Mouse (Mus musculus) intestine, postnatal 0 days (tissue): Measurements from ENCODE around the gene Sh3bgr. TPM values are rescaled to one million over a fixed set of nuclear protein-coding genes. Genes with fewer than 3 reads are reported as not detected.

Source experiments
- ATAC-seq: fragments of 200-750 bp; cut with Nextera tagmentation; 2 replicates; pipeline ENCODE4 v1.8.0; 2017; ENCODE audit warnings: mild to moderate bottlenecking, moderate TSS enrichment, moderate library complexity
- H3K27ac ChIP-seq: fragments of 300-500 bp; sonication (generic); 2 replicates; pipeline ENCODE4 v1.5.1; 2014; ENCODE audit warnings: mild to moderate bottlenecking, low read depth, low read length, moderate library complexity
- H3K27me3 ChIP-seq: fragments of 300-500 bp; sonication (generic); replicated peaks from 2 replicates; pipeline ENCODE4 v1.6.1; 2014; ENCODE audit warnings: low read length, mixed read lengths; ENCODE audit not compliant: control insufficient read depth, insufficient read depth
- H3K36me3 ChIP-seq: fragments of 300-500 bp; sonication (generic); 2 replicates; pipeline ENCODE4 v1.6.1; 2014; ENCODE audit warnings: mild to moderate bottlenecking, moderate library complexity; ENCODE audit not compliant: control insufficient read depth, insufficient read depth
- H3K4me1 ChIP-seq: fragments of 300-500 bp; sonication (generic); replicated peaks from 2 replicates; pipeline ENCODE4 v1.6.1; 2014; ENCODE audit warnings: antibody characterized with exemption, low read length, mixed read lengths; ENCODE audit not compliant: control insufficient read depth, insufficient read depth
- H3K4me2 ChIP-seq: fragments of 300-500 bp; sonication (generic); replicated peaks from 2 replicates; pipeline ENCODE4 v1.6.1; 2014; ENCODE audit warnings: low read depth, mild to moderate bottlenecking, moderate library complexity
- H3K4me3 ChIP-seq: fragments of 300-500 bp; sonication (generic); 2 replicates; pipeline ENCODE4 v1.5.1; 2014; ENCODE audit warnings: low read depth, low read length
- H3K9ac ChIP-seq: fragments of 300-500 bp; sonication (generic); 2 replicates; pipeline ENCODE4 v1.6.1; 2014; ENCODE audit warnings: mild to moderate bottlenecking, low read depth, low read length
- H3K9me3 ChIP-seq: fragments of 300-500 bp; sonication (generic); 2 replicates; pipeline ENCODE4 v1.6.1; 2016; ENCODE audit warnings: mixed run types; ENCODE audit not compliant: control insufficient read depth
- CTCF ChIP-seq: sonication (generic); IDR thresholded peaks from 2 replicates; pipeline ENCODE4 v1.5.1; 2016; ENCODE audit warnings: low read depth, mild to moderate bottlenecking, control low read depth, antibody characterized with exemption, moderate library complexity
- WGBS: fragments of 180-500 bp; shearing (Covaris S2); extraction: QIAGEN DNeasy Blood & Tissue Kit; methylation state at CpG from one replicate; pipeline ENCODE4 v1.1.7; 2014; 5-methylcytosine and 5-hydroxymethylcytosine counted together
- polyA plus RNA-seq: library from polyadenylated mRNA; unstranded; fragments of >200 nt; fragmentation: Nextera tagmentation; extraction: Ambion mirVana; gene quantifications from 2 replicates; pipeline ENCODE4 v1.2.1, GENCODE M21; 2015

Sh3bgr gene
- polyA plus RNA-seq, 1 experiment from 2014 or later: 25.6 TPM

- 66% methylated on average over 12 of the region's 12 CpGs for WGBS
- no peaks in the 10 kb centered on the region for H3K27me3 ChIP-seq
- peak overlapping the region; percentile 59 for H3K4me3 ChIP-seq
- peak overlapping the region; percentile 100 for H3K4me2 ChIP-seq
- peak overlapping the region; percentile 81 for H3K9ac ChIP-seq
- TF ChIP-seq CTCF: no peak
- no peaks in the 10 kb centered on the region for H3K4me1 ChIP-seq
- 0 out of 2 replicates have a peak overlapping the region, but pooled peaks have one; percentile 64 for H3K27ac ChIP-seq
- H3K9me3 ChIP-seq: no peaks in the 10 kb centered on the region
- H3K36me3 ChIP-seq: peaks cover 2% of the 10 kb centered on the region; the same call in 1 of the 2 replicates
- ATAC-seq: no peak
Observed at GRCm38 (mm10) chr16:96158511-96159080, 41.7 kb upstream of the Sh3bgr start.

- H3K9ac ChIP-seq: peak overlapping the region; percentile 81
- 1% methylated on average over 67 of the region's 67 CpGs for WGBS
- peak overlapping the region; percentile 100 for H3K4me2 ChIP-seq
- peak; percentile 76 for ATAC-seq
- no peaks in the 10 kb centered on the region for H3K9me3 ChIP-seq
- no peaks in the 10 kb centered on the region; the same call in 1 of the 2 replicates for H3K36me3 ChIP-seq
- H3K4me1 ChIP-seq: no peaks in the 10 kb centered on the region
- no peaks in the 10 kb centered on the region for H3K27me3 ChIP-seq
- peak overlapping the region; percentile 64; the same call in 1 of the 2 replicates for H3K27ac ChIP-seq
- peak overlapping the region; percentile 59 for H3K4me3 ChIP-seq
- TF ChIP-seq CTCF: peak; percentile 70
Observed at GRCm38 (mm10) chr16:96159091-96159731, 41.0 kb upstream of the Sh3bgr start.

GRCm38 (mm10) chr16:96159794-96160346, 40.4 kb upstream of the Sh3bgr start:
- Histone ChIP-seq H3K27me3 (no peaks in the 10 kb centered on the region), H3K27ac (no peak overlapping the region), H3K4me2 (peak overlapping the region; percentile 100), H3K4me1 (no peaks in the 10 kb centered on the region), H3K4me3 (peak overlapping the region; percentile 59), H3K36me3 (no peaks in the 10 kb centered on the region), H3K9ac (peak overlapping the region; percentile 81), H3K9me3 (no peaks in the 10 kb centered on the region)
- no peak for ATAC-seq
- no peak for TF ChIP-seq CTCF
- 82% methylated on average over 20 of the region's 20 CpGs for WGBS

GRCm38 (mm10) chr16:96160927-96161326, 39.3 kb upstream of the Sh3bgr start:
- Histone ChIP-seq H3K4me3 (no peak overlapping the region), H3K27me3 (no peaks in the 10 kb centered on the region), H3K9ac (no peak overlapping the region), H3K36me3 (no peaks in the 10 kb centered on the region), H3K27ac (no peak overlapping the region), H3K4me2 (no peak overlapping the region), H3K4me1 (no peaks in the 10 kb centered on the region), H3K9me3 (no peaks in the 10 kb centered on the region)
- no peak for TF ChIP-seq CTCF
- no peak for ATAC-seq
- WGBS: 70% methylated on average over 1 of the region's 1 CpGs

GRCm38 (mm10) chr16:96161336-96161735, 38.9 kb upstream of the Sh3bgr start:
- 87% methylated on average over 4 of the region's 4 CpGs for WGBS
- Histone ChIP-seq H3K4me2 (no peak overlapping the region), H3K27ac (no peak overlapping the region), H3K36me3 (no peaks in the 10 kb centered on the region), H3K9ac (no peak overlapping the region), H3K4me1 (no peaks in the 10 kb centered on the region), H3K9me3 (no peaks in the 10 kb centered on the region), H3K27me3 (no peaks in the 10 kb centered on the region), H3K4me3 (no peak overlapping the region)
- ATAC-seq: no peak
- TF ChIP-seq CTCF: no peak

GRCm38 (mm10) chr16:96165723-96166264, 34.5 kb upstream of the Sh3bgr start:
- TF ChIP-seq CTCF: no peak
- Histone ChIP-seq H3K27ac (no peak overlapping the region), H3K9ac (no peak overlapping the region), H3K4me3 (no peak overlapping the region), H3K36me3 (no peaks in the 10 kb centered on the region), H3K4me1 (no peaks in the 10 kb centered on the region), H3K27me3 (no peaks in the 10 kb centered on the region), H3K4me2 (no peak overlapping the region), H3K9me3 (no peaks in the 10 kb centered on the region)
- 75% methylated on average over 4 of the region's 4 CpGs for WGBS
- ATAC-seq: no peak
